Mouse (Mus musculus) spleen, adult 2 months (tissue): ENCODE results near the gene Enpp7.

Experiments used
- CTCF ChIP-seq: fragments of 200-500 bp; IDR thresholded peaks from 2 replicates; pipeline ENCODE4 v1.5.1; 2011; ENCODE audit warnings: mild to moderate bottlenecking, inconsistent platforms; ENCODE audit not compliant: insufficient read depth, insufficient read length, insufficient replicate concordance; ENCODE audit errors: extremely low read depth
- POLR2A ChIP-seq: fragments of 200-500 bp; IDR thresholded peaks from 2 replicates; pipeline ENCODE4 v1.6.1; 2011; ENCODE audit warnings: low read depth, low read length, inconsistent platforms

- no peak for TF ChIP-seq CTCF
- TF ChIP-seq POLR2A: no peak
These were observed 13.6 kb upstream of the Enpp7 start for GRCm38 (mm10) chr11:118974340-118974739.
